Mouse (Mus musculus): ENCODE measurements around the gene Gzmn.

DNA sequence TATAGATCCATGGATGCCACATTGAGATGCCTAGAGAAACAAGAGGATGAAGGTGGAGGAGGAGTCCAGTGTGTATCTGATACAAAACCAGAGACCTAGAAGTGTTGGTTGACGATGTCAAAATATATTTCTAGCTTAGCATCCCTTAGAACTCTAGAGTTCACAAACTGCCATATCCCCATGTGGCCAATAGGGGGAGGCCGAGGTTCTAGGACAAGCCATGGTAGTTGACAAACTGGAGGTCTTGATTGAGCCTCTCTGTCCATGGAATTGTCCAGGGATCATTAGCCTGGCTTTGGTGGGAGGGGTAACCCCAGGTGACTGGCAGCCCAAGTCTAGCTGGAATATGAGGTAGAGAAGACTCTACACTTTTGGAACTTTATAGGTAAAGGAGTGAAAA, 19.1 kb downstream of the Gzmn start:
- no peak for TF ChIP-seq POLR2A (IDR thresholded peaks at IDR 0.05; ENCODE audit: insufficient read length, low read depth)
- TF ChIP-seq MYOD1 (IDR thresholded peaks at IDR 0.05; ENCODE audit: control insufficient read depth in 1 of 3, insufficient read length in 2 of 3, low read depth in 2 of 3) = no peak
- no peak for TF ChIP-seq E2F4 (IDR thresholded peaks at IDR 0.05; ENCODE audit: insufficient read depth)
- TF ChIP-seq TCF12 (IDR thresholded peaks at IDR 0.05; ENCODE audit: insufficient read depth, poor library complexity, severe bottlenecking) = no peak

All from myocyte (in vitro differentiated cells).